Mouse (Mus musculus): Measurements from ENCODE around the gene Abcc10.
A peak's percentile ranks its signal among the peaks of the same experiment; 100 is the strongest.

The Abcc10 gene

GRCm38 (mm10) chr17:46284653-46285052 lies 43.5 kb downstream of the Abcc10 start:
- DNase-seq = no peak

DNA sequence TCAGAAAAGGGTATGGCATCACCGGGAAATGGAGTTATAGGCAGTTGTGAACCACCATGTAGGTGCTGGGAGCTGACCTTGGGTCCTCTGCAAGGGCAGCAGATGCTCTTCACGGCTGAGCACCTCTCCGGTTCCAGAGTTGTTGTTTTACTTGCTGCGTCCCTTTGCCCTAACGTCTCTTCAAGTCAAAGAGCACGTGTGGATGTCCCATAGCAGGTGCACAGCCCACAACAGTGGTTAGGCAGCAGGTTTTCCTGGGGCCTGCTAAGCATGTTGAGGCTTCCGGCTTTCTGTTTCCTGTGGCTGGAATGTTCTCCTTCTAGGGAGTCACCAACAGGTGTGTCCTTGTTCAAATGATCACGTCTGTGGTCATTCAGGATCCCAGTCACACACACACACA lies 44.2 kb downstream of the Abcc10 start:
- no peak for DNase-seq

DNA sequence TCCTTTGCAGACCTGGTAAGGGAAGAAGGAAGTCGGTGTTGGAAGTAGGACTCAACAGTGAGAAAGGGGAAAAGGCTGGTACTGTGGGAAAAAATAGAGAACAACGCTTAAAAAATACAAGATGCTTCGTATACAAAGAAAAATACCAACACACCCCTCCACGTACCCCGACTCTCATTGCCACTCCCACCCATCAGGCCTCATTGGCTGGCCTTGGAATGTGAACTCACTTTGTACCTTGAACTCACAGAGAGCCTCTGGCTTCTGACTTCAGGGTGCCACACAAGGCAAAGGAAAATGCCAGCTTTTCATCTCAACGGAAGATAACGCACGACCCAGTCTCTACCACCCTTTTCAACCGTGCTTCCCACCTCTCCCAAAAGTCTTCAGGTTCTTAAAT lies 45.0 kb downstream of the Abcc10 start:
- no peak for DNase-seq

DNA sequence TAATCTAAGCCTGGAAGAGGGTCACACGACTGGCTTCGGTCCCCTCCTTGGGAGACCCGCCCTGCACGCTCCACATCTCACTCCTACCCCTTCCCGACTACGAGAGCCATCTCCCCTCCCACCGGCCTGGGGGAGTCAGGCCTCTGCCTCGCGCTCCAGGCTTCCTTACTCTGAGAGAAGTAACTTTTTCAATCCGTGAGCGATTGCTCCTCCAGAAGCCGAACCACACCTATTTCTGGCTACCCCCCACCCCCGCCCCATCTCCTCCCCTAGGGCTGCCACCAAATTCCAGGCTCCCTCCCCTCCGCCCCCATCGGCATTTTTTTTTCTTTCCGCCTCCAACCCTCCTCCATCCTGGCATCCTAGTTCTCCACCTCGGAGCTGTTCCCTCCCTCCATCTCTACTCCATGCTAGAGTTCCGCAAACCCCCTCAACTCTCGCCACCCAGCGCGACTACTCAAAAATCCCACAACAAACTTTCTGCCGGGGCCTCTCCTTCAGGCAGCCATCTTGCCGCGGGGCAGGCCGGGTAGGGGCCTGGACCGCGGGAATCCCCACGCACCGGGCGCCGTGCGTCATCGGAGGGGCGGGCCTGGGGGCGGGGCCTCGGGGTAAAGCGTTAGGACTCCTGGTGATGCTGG lies 45.5 kb downstream of the Abcc10 start, which contains the start of gene Tjap1:
Gene Tjap1 (minus strand): TSS at position 544 of the 641 bp plus-strand sequence.
- DNase-seq = peak; percentile 90 to 93

DNA sequence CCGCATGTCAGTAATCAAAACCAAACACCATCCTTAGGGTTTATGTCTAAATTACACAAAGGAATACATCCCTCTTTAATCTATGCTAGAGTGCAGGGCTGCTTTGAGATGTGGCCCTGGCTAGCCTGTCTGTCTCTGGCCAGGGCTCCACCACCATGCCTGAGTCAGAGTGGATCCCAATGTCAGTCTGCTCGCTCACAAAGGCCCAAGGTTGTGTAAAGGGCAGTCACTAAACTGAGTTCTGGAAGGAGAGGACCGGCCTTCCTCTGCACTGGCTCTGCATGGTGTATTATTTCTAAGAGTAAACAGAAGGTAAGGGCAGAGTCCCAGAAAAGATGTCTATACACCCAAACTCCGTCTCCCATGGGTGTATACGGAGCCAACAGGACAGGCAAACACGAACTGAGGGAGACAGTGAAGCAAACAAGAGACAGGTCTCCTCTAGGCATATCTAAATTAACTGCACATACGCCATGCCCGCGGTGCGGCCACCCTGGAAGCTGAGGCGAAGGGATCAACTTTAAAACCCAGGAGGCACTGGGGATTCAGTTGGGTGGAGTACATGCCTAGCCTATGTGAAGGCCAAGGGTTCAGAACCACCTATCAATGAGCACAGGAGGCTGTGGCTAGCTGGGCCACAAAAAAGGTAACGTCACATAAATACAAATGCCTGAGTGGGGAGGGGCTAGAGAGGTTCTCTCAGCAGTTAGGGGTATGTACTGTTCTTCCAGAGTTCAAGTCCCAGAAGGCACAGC lies 50.0 kb downstream of the Abcc10 start:
- no peak for DNase-seq

- no peak for DNase-seq
These were observed 50.6 kb downstream of the Abcc10 start for GRCm38 (mm10) chr17:46277586-46277985.

DNA sequence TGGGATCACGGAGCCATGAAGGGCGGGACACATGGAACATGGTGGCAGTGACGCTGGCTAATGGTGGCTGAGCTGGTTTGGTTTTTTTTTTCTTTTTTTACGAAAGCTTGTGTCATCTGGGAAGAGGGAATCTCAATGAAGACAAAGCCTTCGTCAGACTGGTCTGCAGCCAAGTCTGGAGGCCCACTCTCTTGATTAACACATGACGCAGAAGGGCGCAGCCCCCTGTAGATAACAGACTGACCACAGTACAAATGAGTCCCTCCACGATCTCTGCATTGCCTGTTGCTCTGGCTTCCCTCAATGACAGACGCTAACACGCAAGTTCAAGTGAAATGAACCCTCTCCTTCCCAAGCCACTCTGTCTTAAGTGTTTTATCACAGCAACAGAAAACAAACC lies 52.6 kb downstream of the Abcc10 start:
- no peak for DNase-seq

DNA sequence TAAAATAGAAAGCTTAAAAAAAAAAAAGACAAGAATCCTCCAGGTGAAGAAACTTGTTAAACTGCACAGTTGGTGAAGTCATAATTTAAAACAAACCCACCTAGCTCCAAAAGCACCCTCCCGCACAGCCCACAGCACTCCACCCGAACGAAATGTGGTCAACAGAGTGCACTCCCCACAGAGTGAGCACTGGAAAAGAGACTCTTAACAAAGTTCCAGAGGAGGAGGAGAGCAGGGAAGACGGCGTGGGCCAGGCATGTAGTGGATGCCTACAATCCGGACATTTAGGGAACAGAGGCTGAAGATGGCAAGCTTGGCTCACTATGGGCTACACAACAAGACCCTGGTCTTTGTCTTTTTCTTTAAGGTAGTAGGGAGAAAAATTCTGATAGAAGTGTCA lies 53.1 kb downstream of the Abcc10 start:
- DNase-seq = no peak

DNA sequence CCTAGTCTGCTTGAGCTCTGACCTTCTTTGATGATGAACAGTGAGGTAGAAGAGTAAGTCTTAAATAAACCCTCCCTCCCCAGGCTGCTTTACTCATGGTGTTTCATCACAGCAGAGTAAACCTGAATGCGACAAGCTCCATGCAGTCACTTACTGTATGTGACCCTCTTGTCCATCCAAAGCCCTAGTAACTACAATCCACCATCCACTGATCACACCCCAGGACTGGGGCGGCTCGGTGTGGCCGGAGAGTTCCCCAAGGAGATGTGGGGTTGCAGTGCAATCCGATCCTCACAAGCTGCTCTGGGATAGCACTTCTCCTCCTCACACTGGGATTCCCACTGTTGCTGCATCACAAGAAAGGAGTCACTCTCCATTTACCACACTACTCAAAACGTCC lies 53.7 kb downstream of the Abcc10 start:
- DNase-seq = no peak

- DNase-seq = no peak
These were observed 54.3 kb downstream of the Abcc10 start for GRCm38 (mm10) chr17:46273803-46274236.

DNA sequence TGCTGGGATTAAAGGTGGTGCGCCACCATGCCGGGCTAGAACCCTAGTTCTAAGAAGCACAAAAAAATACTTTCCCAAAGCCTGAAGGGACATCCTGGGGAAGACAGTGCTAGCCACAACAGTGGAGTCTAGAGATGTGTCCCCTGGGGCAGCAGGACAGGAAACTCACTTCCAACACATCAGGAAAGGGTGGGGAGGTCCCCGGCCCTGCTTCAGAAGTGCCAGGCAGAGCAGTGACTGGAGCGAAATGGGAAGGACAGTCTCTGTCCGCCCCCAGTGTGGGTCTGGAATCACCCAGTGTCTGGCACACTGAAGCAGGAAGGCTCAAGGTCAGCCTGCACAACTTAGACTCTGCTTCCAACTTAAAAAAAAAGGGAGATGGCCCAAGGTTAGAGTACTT lies 55.5 kb downstream of the Abcc10 start:
- DNase-seq = no peak

GRCm38 (mm10) chr17:46272058-46272457 lies 56.1 kb downstream of the Abcc10 start:
- no peak for DNase-seq

- no peak for DNase-seq
These were observed 58.2 kb downstream of the Abcc10 start for GRCm38 (mm10) chr17:46269771-46270534.

- DNase-seq = no peak
These were observed 60.0 kb downstream of the Abcc10 start for GRCm38 (mm10) chr17:46268026-46268720.

- DNase-seq = no peak
These were observed 60.6 kb downstream of the Abcc10 start for GRCm38 (mm10) chr17:46267511-46267910.

GRCm38 (mm10) chr17:46266986-46267385 lies 61.2 kb downstream of the Abcc10 start:
- no peak for DNase-seq

DNA sequence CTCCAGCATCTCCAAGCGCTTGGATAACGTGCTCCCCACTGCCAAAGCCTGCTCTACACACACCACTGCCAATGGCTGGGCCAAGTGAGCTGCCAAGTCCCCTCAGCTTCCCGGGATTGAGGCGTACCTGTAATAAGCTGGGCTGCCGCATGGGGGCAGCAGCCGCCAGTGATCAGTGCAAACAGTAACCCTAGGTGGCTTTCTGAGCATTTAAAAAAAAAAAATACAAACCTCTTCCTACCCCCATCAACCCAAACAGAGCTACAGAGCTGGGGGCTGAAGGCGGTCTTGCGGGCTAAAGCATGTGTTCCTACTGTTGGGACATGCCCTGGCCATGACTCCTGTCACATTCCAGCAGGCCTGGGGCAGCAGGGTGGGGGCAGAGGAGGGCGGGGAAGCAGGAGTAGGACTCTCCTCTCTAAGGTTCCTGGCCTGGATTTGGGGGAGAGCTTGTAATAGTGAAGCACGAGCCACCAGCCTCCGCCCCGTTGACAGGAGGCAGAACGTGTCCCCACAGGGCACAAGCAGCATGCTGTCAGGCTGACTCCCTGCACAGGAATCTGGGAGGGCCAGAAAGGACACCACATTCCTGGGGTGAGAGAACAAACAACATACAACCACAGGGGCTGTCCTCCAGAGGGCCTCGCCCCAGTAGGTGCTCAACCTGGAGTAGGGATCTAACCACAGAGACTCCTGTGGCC lies 62.1 kb downstream of the Abcc10 start:
- peak; percentile 95 for DNase-seq

DNA sequence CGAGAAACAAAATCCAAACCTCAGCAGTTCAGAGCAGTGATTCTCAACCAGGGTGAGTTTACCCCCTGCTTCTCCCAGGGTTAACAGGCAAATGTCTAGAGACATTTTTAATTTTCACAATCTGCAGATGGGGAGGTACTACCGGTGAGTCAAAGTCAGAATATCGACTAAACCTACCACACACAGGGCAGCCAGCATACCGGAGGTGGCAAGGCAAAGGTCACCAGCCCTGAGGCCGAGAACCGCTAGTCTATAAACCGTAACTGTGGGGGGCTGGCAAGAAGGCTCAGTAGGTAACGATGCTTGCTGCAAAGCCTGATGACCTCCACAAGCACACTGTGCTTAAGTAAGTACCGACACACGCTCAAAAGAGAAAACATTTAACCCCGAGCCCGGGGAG lies 62.6 kb downstream of the Abcc10 start:
- DNase-seq = no peak

- no peak for DNase-seq
These were observed 65.9 kb downstream of the Abcc10 start for GRCm38 (mm10) chr17:46262201-46262694.

GRCm38 (mm10) chr17:46259675-46260074 lies 68.5 kb downstream of the Abcc10 start:
- no peak for DNase-seq

- no peak for DNase-seq
These were observed 69.7 kb downstream of the Abcc10 start for GRCm38 (mm10) chr17:46258279-46259053.
